Mouse (Mus musculus) MEL (cell line): ENCODE data around the gene Cfdp1. TPM values are rescaled to one million over a fixed set of nuclear protein-coding genes. Genes with fewer than 3 reads are reported as not detected.

Experiments
- DNase-seq: peaks from one replicate; pipeline ENCODE4 v3.0.0; 2011; ENCODE audit warnings: low read depth, low spot score
- H3K27ac ChIP-seq: 2 replicates; pipeline ENCODE4 v1.5.1; 2012; ENCODE audit warnings: low read depth, mild to moderate bottlenecking, control low read depth, low read length, moderate library complexity; ENCODE audit not compliant: control insufficient read depth
- H3K27me3 ChIP-seq, 2 experiments: fragments of 150-350 bp in 1 of 2; sonication (generic) in 1 of 2; 2 replicates each; pipeline ENCODE4 v1.6.1; 2012; ENCODE audit warnings: low read length in 2 of 2, mild to moderate bottlenecking in 2 of 2, improper control_type of control experiment in 1 of 2, moderate library complexity in 1 of 2; ENCODE audit not compliant: insufficient read depth in 2 of 2, control insufficient read depth in 1 of 2
- H3K36me3 ChIP-seq, 2 experiments: 2 replicates each; pipeline ENCODE4 v1.6.1; 2012 to 2014; ENCODE audit warnings: low read length in 2 of 2, improper control_type of control experiment in 1 of 2, inconsistent platforms in 1 of 2, mild to moderate bottlenecking in 1 of 2; ENCODE audit not compliant: insufficient read depth in 2 of 2, control insufficient read depth in 1 of 2
- H3K4me1 ChIP-seq, 2 experiments: fragments of 150-350 bp in 1 of 2; sonication (generic) in 1 of 2; 2 replicates each; pipeline ENCODE4 v1.6.1; 2012; ENCODE audit warnings: low read length in 2 of 2, improper control_type of control experiment in 1 of 2, mild to moderate bottlenecking in 1 of 2; ENCODE audit not compliant: insufficient read depth in 2 of 2, control insufficient read depth in 1 of 2
- H3K4me3 ChIP-seq, 2 experiments: fragments of 150-350 bp in 1 of 2; sonication (generic) in 1 of 2; 2 replicates each; pipeline ENCODE4 v1.5.1; 2012; ENCODE audit warnings: low read depth in 2 of 2, low read length in 2 of 2, mild to moderate bottlenecking in 2 of 2, moderate library complexity in 2 of 2, control low read depth in 1 of 2, improper control_type of control experiment in 1 of 2; ENCODE audit not compliant: control insufficient read depth in 1 of 2, insufficient read depth in 1 of 2
- H3K79me2 ChIP-seq: 2 replicates; pipeline ENCODE4 v1.6.1; 2012; ENCODE audit warnings: mild to moderate bottlenecking, low read length, moderate library complexity; ENCODE audit not compliant: control insufficient read depth, poor library complexity, insufficient read depth
- H3K9ac ChIP-seq: 2 replicates; pipeline ENCODE4 v1.6.1; 2012; ENCODE audit warnings: low read depth, mild to moderate bottlenecking, control low read depth, low read length, moderate library complexity; ENCODE audit not compliant: control insufficient read depth, poor library complexity, severe bottlenecking
- H3K9me3 ChIP-seq: fragments of 150-350 bp; sonication (generic); replicated peaks from 2 replicates; pipeline ENCODE4 v1.6.1; 2012; ENCODE audit warnings: mild to moderate bottlenecking, low read length, improper control_type of control experiment, moderate library complexity; ENCODE audit not compliant: insufficient read depth
- BHLHE40 ChIP-seq: IDR thresholded peaks from 2 replicates; pipeline ENCODE4 v1.6.1; 2012; ENCODE audit warnings: low read depth, mild to moderate bottlenecking, inconsistent platforms, low read length, improper control_type of control experiment, borderline replicate concordance
- CHD1 ChIP-seq: IDR thresholded peaks from 2 replicates; pipeline ENCODE4 v1.6.1; 2012; ENCODE audit warnings: low read depth, mild to moderate bottlenecking, inconsistent platforms, low read length, improper control_type of control experiment
- E2F4 ChIP-seq: IDR thresholded peaks from 2 replicates; pipeline ENCODE4 v1.6.1; 2011; ENCODE audit warnings: low read depth, low read length, improper control_type of control experiment, borderline replicate concordance
- EP300 ChIP-seq, 2 experiments: IDR thresholded peaks; 2 replicates each; pipeline ENCODE4 v1.6.1; 2011; ENCODE audit warnings: improper control_type of control experiment in 2 of 2, low read length in 2 of 2, low read depth in 1 of 2, mild to moderate bottlenecking in 1 of 2
- ETS1 ChIP-seq: IDR thresholded peaks from 2 replicates; pipeline ENCODE4 v1.6.1; 2012; ENCODE audit warnings: low read depth, mild to moderate bottlenecking, inconsistent platforms, low read length, improper control_type of control experiment, moderate library complexity
- GATA1 ChIP-seq: IDR thresholded peaks from 2 replicates; pipeline ENCODE4 v1.6.1; 2011; ENCODE audit warnings: low read depth, low read length, improper control_type of control experiment
- JUND ChIP-seq: IDR thresholded peaks from 2 replicates; pipeline ENCODE4 v1.6.1; 2011; ENCODE audit warnings: low read depth, mild to moderate bottlenecking, improper control_type of control experiment, low read length
- KAT2A ChIP-seq: conservative IDR thresholded peaks from 2 replicates; pipeline ENCODE4 v1.6.1; 2012; ENCODE audit warnings: low read depth, low read length, improper control_type of control experiment, inconsistent platforms
- MAX ChIP-seq: IDR thresholded peaks from 2 replicates; pipeline ENCODE4 v1.6.1; 2011; ENCODE audit warnings: low read length, improper control_type of control experiment
- MXI1 ChIP-seq: IDR thresholded peaks from 2 replicates; pipeline ENCODE4 v1.6.1; 2011; ENCODE audit warnings: mild to moderate bottlenecking, low read depth, low read length, improper control_type of control experiment
- MYB ChIP-seq: IDR thresholded peaks from 2 replicates; pipeline ENCODE4 v1.6.1; 2011; ENCODE audit warnings: mild to moderate bottlenecking, low read depth, low read length, improper control_type of control experiment
- MYC ChIP-seq: IDR thresholded peaks from 2 replicates; pipeline ENCODE4 v1.6.1; 2011; ENCODE audit warnings: low read depth, mild to moderate bottlenecking, low read length, improper control_type of control experiment, moderate library complexity
- POLR2AphosphoS2 ChIP-seq: IDR thresholded peaks from 2 replicates; pipeline ENCODE4 v1.6.1; 2011; ENCODE audit warnings: low read length, improper control_type of control experiment
- POLR2AphosphoS5 ChIP-seq: IDR thresholded peaks from 2 replicates; pipeline ENCODE4 v1.6.1; 2012; ENCODE audit warnings: low read depth, borderline replicate concordance, mild to moderate bottlenecking, inconsistent platforms, low read length, moderate library complexity, mixed read lengths
- SIN3A ChIP-seq: IDR thresholded peaks from 2 replicates; pipeline ENCODE4 v1.6.1; 2012; ENCODE audit warnings: low read length, improper control_type of control experiment, inconsistent platforms
- SMC3 ChIP-seq: IDR thresholded peaks from 2 replicates; pipeline ENCODE4 v1.6.1; 2011; ENCODE audit warnings: low read depth, low read length, improper control_type of control experiment
- TAL1 ChIP-seq: IDR thresholded peaks from 2 replicates; pipeline ENCODE4 v1.6.1; 2012; ENCODE audit warnings: mild to moderate bottlenecking, inconsistent platforms, low read length, moderate library complexity, mixed read lengths
- TCF12 ChIP-seq: IDR thresholded peaks from 2 replicates; pipeline ENCODE4 v1.6.1; 2014; ENCODE audit warnings: low read depth, mild to moderate bottlenecking, inconsistent platforms, low read length, improper control_type of control experiment, moderate library complexity
- ZC3H11A ChIP-seq: IDR thresholded peaks from 2 replicates; pipeline ENCODE4 v1.6.1; 2012; ENCODE audit warnings: low read depth, mild to moderate bottlenecking, inconsistent platforms, low read length, improper control_type of control experiment
- polyA plus RNA-seq, 2 experiments: library from polyadenylated mRNA; stranded (reverse) in 1 of 2; unstranded in 1 of 2; fragments of >175 nt in 1 of 2; fragments of >200 nt in 1 of 2; gene quantifications; 2 replicates each; pipeline versions ENCODE4 v1.2.1 to v1.2.4; 2012; ENCODE audit warnings: low replicate concordance in 2 of 2, low read depth in 1 of 2; ENCODE audit not compliant: insufficient read length in 2 of 2, insufficient read depth in 1 of 2, missing spikeins in 1 of 2
- total RNA-seq: library from RNA; depleted of rRNA; stranded (reverse); fragments of 300-350 nt; gene quantifications from 2 replicates; pipeline ENCODE4 v1.2.3, GENCODE M21; 2012

The Cfdp1 gene
- total and polyA plus RNA-seq, 3 experiments, result 185 to 214 TPM; not detected in 1

DNA sequence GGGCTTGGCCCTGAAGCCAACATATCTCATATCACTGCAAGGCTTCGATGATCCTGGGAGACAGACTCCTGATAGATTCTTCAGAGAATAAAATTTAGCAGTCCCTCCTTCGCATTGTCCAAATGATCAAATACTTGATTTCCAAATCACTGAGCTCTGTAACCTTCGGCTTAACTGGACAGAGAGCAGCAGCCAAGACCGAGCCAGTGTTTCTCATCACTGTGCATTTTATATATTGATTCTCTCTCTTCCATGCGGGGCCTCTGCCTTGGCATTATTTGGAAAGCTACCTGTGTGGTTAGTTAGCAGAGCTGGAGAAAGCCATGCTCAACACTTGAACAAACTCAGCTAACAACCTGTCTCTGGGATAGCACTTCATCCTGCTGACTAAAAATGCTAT, 80.6 kb downstream of the Cfdp1 start:
- Histone ChIP-seq H3K4me1 (peaks cover 0 to 10% of the 10 kb centered on the region in 2 experiments; a peak in 3 of 4 replicates), H3K27me3 (no peaks in the 10 kb centered on the region), H3K36me3 (peaks cover 13 to 22% of the 10 kb centered on the region in 2 experiments), H3K4me3 (no peak overlapping the region), H3K9me3 (no peaks in the 10 kb centered on the region), H3K9ac (no peak overlapping the region), H3K79me2 (no peaks in the 10 kb centered on the region), H3K27ac (no peak overlapping the region)
- TF ChIP-seq TAL1 (no peak), EP300 (IDR thresholded peaks at IDR 0.05; ENCODE audit: low read depth in 1 of 2, low read length in 2 of 2) (no peak), MAX (no peak), KAT2A (no peak), MXI1 (no peak), SMC3 (no peak), POLR2AphosphoS2 (no peak)
- no peak for DNase-seq

- TF ChIP-seq MAX (no peak), MXI1 (no peak), TCF12 (no peak), POLR2AphosphoS2 (no peak), SIN3A (no peak), CHD1 (no peak), EP300 (IDR thresholded peaks at IDR 0.05; ENCODE audit: low read depth in 1 of 2, low read length in 2 of 2) (no peak), MYB (no peak), JUND (no peak), E2F4 (no peak), ZC3H11A (no peak), MYC (no peak), GATA1 (no peak), POLR2AphosphoS5 (no peak), BHLHE40 (no peak), ETS1 (no peak)
- Histone ChIP-seq H3K9ac (no peak overlapping the region), H3K4me1 (peaks cover 0 to 10% of the 10 kb centered on the region in 2 experiments; a peak in 3 of 4 replicates), H3K27ac (no peak overlapping the region), H3K36me3 (peaks cover 10 to 22% of the 10 kb centered on the region in 2 experiments), H3K27me3 (no peaks in the 10 kb centered on the region), H3K9me3 (no peaks in the 10 kb centered on the region), H3K4me3 (no peak overlapping the region), H3K79me2 (no peaks in the 10 kb centered on the region)
- DNase-seq, result no peak
Observed at GRCm38 (mm10) chr8:111773057-111773456, 81.0 kb downstream of the Cfdp1 start.
